Mouse (Mus musculus) liver, embryonic 14.5 days (tissue): Measurements from ENCODE around the gene Maml3. TPM values are rescaled to one million over a fixed set of nuclear protein-coding genes. Genes with fewer than 3 reads are reported as not detected.

ENCODE experiments used
- ATAC-seq: fragments of 200-750 bp; cut with Nextera tagmentation; 2 replicates; pipeline ENCODE4 v1.8.0; 2017; ENCODE audit warnings: moderate number of reproducible peaks, mild to moderate bottlenecking, moderate library complexity; ENCODE audit not compliant: insufficient read depth
- DNase-seq, 3 experiments: peaks; one replicate each; pipeline ENCODE4 v3.0.0-alpha.2; 2012 to 2013; ENCODE audit warnings: low read depth in 3 of 3, low spot score in 3 of 3
- H3K27ac ChIP-seq: fragments of 300-500 bp; sonication (generic); 2 replicates; pipeline ENCODE4 v1.5.1; 2014; ENCODE audit warnings: moderate library complexity, mild to moderate bottlenecking, control low read depth, inconsistent platforms
- H3K27me3 ChIP-seq: fragments of 300-500 bp; sonication (generic); 2 replicates; pipeline ENCODE4 v1.6.1; 2014; ENCODE audit warnings: mild to moderate bottlenecking, low read length, moderate library complexity; ENCODE audit not compliant: control insufficient read depth, insufficient read depth
- H3K36me3 ChIP-seq: fragments of 300-500 bp; sonication (generic); replicated peaks from 2 replicates; pipeline ENCODE4 v1.6.1; 2014; ENCODE audit warnings: low read depth; ENCODE audit not compliant: control insufficient read depth, insufficient read depth
- H3K4me1 ChIP-seq, 2 experiments: fragments of 200-500 bp in 1 of 2; fragments of 300-500 bp in 1 of 2; sonication (generic) in 1 of 2; replicated peaks; 2 replicates each; pipeline ENCODE4 v1.6.1; 2012 to 2014; ENCODE audit warnings: antibody characterized with exemption in 1 of 2, inconsistent platforms in 1 of 2, low read length in 1 of 2; ENCODE audit not compliant: control insufficient read depth in 2 of 2, insufficient read depth in 2 of 2
- H3K4me2 ChIP-seq: fragments of 300-500 bp; sonication (generic); 2 replicates; pipeline ENCODE4 v1.6.1; 2014; ENCODE audit warnings: low read depth, mild to moderate bottlenecking, control low read depth, moderate library complexity
- H3K4me3 ChIP-seq, 2 experiments: fragments of 200-500 bp in 1 of 2; fragments of 300-500 bp in 1 of 2; sonication (generic) in 1 of 2; 2 replicates each; pipeline ENCODE4 v1.5.1; 2012 to 2014; ENCODE audit warnings: low read depth in 2 of 2, low read length in 2 of 2, mild to moderate bottlenecking in 2 of 2, control low read depth in 1 of 2, inconsistent platforms in 1 of 2, moderate library complexity in 1 of 2; ENCODE audit not compliant: insufficient read depth in 1 of 2
- H3K9ac ChIP-seq: fragments of 300-500 bp; sonication (generic); replicated peaks from 2 replicates; pipeline ENCODE4 v1.6.1; 2014; ENCODE audit warnings: mild to moderate bottlenecking, control low read depth, moderate library complexity
- H3K9me3 ChIP-seq: fragments of 300-500 bp; sonication (generic); 2 replicates; pipeline ENCODE4 v1.6.1; 2016; ENCODE audit warnings: low read length, mixed read lengths; ENCODE audit not compliant: control insufficient read depth
- CTCF ChIP-seq: IDR thresholded peaks from 2 replicates; pipeline ENCODE4 v1.5.1; 2016; ENCODE audit warnings: antibody characterized with exemption, low read depth, control low read depth
- EP300 ChIP-seq: IDR thresholded peaks from 2 replicates; pipeline ENCODE4 v1.6.1; 2016; ENCODE audit warnings: antibody characterized with exemption, low read depth
- WGBS: fragments of 180-500 bp; shearing (Covaris S2); extraction: QIAGEN DNeasy Blood & Tissue Kit; methylation state at CpG from one replicate; pipeline ENCODE4 v1.1.7; 2014; ENCODE audit not compliant: insufficient replicate concordance; 5-methylcytosine and 5-hydroxymethylcytosine counted together
- polyA plus RNA-seq, 2 experiments: library from polyadenylated mRNA; depleted of rRNA in 1 of 2; stranded (reverse) in 1 of 2; unstranded in 1 of 2; fragments of >200 nt; fragmentation: Nextera tagmentation in 1 of 2; extraction: Ambion mirVana in 1 of 2; gene quantifications; 2 replicates each; pipeline versions ENCODE4 v1.2.1 to v1.2.3; 2012 to 2014

Maml3 gene
- polyA plus RNA-seq, 2 experiments, result 0.57 to 0.71 TPM

DNA sequence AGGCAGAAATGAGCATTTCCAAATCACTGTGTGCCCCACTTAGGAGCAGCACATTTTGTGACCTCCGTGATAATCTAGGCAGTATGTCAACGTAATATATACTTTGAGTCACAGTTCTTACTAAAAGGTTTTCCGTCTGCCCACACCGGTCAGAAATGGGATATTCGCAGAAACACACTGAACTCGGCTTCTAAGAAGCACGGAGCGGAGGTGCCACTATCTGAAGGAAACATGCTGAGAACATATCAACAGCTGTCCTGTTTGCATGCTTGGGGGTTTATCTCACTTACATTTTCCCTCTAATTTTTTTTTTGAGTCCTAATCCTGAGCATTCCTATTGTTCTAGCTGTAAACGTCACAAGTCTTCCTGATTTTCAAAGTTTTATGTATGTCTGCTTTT is 226.3 kb downstream of the Maml3 start:
- Histone ChIP-seq H3K36me3 (no peaks in the 10 kb centered on the region), H3K27me3 (no peaks in the 10 kb centered on the region), H3K4me2 (peak overlapping the region; percentile 21; the same call in 1 of the 2 replicates), H3K4me3 (no peak overlapping the region), H3K9me3 (no peaks in the 10 kb centered on the region), H3K4me1 (peaks cover 18 to 43% of the 10 kb centered on the region in 2 experiments), H3K9ac (no peak overlapping the region), H3K27ac (no peak overlapping the region)
- WGBS, result 20% methylated on average over 9 of the region's 9 CpGs
- TF ChIP-seq CTCF (no peak), EP300 (peak; percentile 64)
- peak; percentile 30 to 53 (median 46) for DNase-seq
- peak; percentile 80; the same call in 1 of the 2 replicates for ATAC-seq

DNA sequence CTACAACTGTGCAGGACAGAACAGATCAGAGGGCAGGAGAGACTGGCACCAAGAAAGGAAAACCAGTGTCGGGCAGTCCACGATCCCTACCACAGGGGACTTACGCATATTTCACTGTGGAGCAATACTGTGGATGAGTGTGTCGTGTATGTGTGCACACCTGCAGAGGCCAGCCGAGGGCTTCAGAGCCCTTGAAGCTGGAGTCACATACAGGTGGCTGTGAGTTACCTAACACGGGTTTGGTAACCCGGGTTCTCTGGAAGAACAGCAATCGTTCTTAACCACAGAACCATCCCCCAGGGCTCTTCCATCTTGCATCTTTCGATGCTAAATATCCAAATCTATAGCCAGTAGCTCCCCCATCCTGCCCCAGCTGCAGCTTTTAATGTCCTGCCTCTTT is 228.1 kb downstream of the Maml3 start:
- Histone ChIP-seq H3K9ac (no peak overlapping the region), H3K4me3 (no peak overlapping the region), H3K27me3 (no peaks in the 10 kb centered on the region), H3K27ac (no peak overlapping the region), H3K9me3 (no peaks in the 10 kb centered on the region), H3K4me1 (peaks cover 18 to 34% of the 10 kb centered on the region in 2 experiments), H3K36me3 (no peaks in the 10 kb centered on the region), H3K4me2 (no peak overlapping the region)
- DNase-seq (no peak), ATAC-seq (no peak)
- TF ChIP-seq EP300, result no peak
- TF ChIP-seq CTCF, result no peak
- WGBS, result 77% methylated on average over 9 of the region's 9 CpGs

DNA sequence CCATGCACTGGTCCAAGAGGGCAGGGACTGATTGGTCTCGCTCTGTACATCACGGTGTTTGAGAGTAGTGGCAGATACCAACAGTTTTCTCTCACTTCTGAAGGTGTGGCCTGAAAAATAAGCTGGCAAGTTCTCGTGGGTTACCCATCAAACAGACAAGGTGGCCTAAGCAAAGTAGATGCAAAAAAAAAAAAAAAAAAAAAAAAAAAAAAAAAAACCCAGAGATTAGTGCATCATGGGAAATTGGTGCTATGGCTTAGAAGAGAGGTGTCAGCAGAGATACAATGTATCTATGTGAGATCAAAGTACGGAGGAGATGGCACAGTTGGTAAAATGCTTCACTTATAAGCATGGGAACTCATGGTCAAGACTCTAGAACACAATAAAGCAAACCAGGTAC is 229.2 kb downstream of the Maml3 start:
- no peaks in the 10 kb centered on the region for H3K36me3 ChIP-seq
- H3K4me2 ChIP-seq, result no peak overlapping the region
- 68% methylated on average over 4 of the region's 4 CpGs for WGBS
- DNase-seq (no peak), ATAC-seq (no peak)
- no peaks in the 10 kb centered on the region for H3K9me3 ChIP-seq
- H3K27me3 ChIP-seq, result no peaks in the 10 kb centered on the region
- H3K4me1 ChIP-seq, result peaks cover 12 to 27% of the 10 kb centered on the region in 2 experiments
- H3K27ac ChIP-seq, result no peak overlapping the region
- TF ChIP-seq EP300, result no peak
- no peak for TF ChIP-seq CTCF
- H3K9ac ChIP-seq, result no peak overlapping the region
- no peak overlapping the region for H3K4me3 ChIP-seq

DNA sequence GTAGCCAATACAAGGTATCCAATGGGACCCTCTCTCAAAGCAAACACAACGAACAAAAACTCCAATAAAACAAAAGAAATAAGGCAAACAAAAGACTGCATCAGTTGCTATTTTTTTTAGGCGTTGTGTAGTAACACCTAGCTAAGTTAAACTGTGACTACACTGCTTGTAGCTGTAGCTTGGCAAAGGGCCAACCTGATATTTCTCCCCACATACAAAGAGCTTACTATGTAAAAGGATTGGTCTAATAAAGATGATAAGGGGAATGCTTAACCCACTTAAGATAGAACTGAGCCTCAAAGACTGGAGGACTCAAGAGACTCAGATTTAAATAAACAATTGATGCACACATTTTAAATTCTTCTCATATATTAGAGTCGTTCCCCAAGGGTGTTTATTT is 230.6 kb downstream of the Maml3 start:
- no peak for ATAC-seq
- TF ChIP-seq CTCF (no peak), EP300 (no peak)

DNA sequence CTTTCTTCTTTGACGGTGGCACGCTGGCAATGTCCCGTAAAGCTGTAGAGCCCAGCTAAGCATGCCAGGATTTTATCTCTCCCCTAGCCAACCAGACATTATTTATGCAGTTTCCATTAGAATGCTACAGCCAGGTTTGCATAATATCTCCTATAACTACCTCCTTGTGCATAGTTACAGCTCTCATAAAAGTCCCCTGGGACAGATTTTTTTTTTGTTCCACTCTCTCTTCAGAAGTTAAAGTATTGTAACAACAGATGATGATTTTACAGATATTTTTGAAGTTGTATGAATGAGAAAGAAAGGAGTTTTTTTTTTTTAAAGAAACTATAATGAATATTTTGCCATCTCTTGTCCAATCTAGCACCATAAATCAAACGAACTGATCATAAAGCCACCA is 232.1 kb downstream of the Maml3 start:
- TF ChIP-seq EP300, result no peak
- TF ChIP-seq CTCF, result no peak
- 74% methylated on average over 4 of the region's 4 CpGs for WGBS
- Histone ChIP-seq H3K27ac (no peak overlapping the region), H3K4me2 (no peak overlapping the region), H3K27me3 (no peaks in the 10 kb centered on the region), H3K4me3 (no peak overlapping the region), H3K36me3 (no peaks in the 10 kb centered on the region), H3K9ac (no peak overlapping the region), H3K9me3 (no peaks in the 10 kb centered on the region), H3K4me1 (peaks cover 0 to 6% of the 10 kb centered on the region in 2 experiments; a peak in 3 of 4 replicates)
- ATAC-seq (no peak), DNase-seq (no peak)

More for the DNA sequence above, 230.6 kb downstream of the Maml3 start:
- peaks cover 12 to 19% of the 10 kb centered on the region in 2 experiments for H3K4me1 ChIP-seq
- no peak overlapping the region for H3K4me3 ChIP-seq
- 61% methylated on average over 3 of the region's 3 CpGs for WGBS
- no peaks in the 10 kb centered on the region for H3K9me3 ChIP-seq
- no peak overlapping the region for H3K4me2 ChIP-seq
- H3K9ac ChIP-seq, result no peak overlapping the region
- H3K27me3 ChIP-seq, result no peaks in the 10 kb centered on the region
- no peaks in the 10 kb centered on the region for H3K36me3 ChIP-seq
- H3K27ac ChIP-seq, result no peak overlapping the region
- DNase-seq, result no peak
